Mouse (Mus musculus) layer of hippocampus, postnatal 36 days (tissue): ENCODE data around the gene Hoxd11. TPM values are rescaled to one million over a fixed set of nuclear protein-coding genes. Genes with fewer than 3 reads are reported as not detected.

Experiments used
- DNase-seq, 2 experiments: peaks; one replicate each; pipeline ENCODE4 v3.0.0; 2022
- total RNA-seq, 2 experiments: library from RNA; stranded (reverse); gene quantifications; 2 replicates each; pipeline ENCODE4 v1.2.3; 2021

Hoxd11 gene
- total RNA-seq, 2 experiments from 2014 or later, result not detected

- DNase-seq, result no peak
Measured at GRCm38 (mm10) chr2:74666411-74666810, 12.9 kb upstream of the Hoxd11 start.

- DNase-seq, result no peak
Measured at GRCm38 (mm10) chr2:74667191-74667841, 12.0 kb upstream of the Hoxd11 start.

GRCm38 (mm10) chr2:74667842-74668357, 11.5 kb upstream of the Hoxd11 start, which contains the start of gene Hoxd13:
Gene Hoxd13 (plus strand): TSS chr2:74668310.
- no peak for DNase-seq

DNA sequence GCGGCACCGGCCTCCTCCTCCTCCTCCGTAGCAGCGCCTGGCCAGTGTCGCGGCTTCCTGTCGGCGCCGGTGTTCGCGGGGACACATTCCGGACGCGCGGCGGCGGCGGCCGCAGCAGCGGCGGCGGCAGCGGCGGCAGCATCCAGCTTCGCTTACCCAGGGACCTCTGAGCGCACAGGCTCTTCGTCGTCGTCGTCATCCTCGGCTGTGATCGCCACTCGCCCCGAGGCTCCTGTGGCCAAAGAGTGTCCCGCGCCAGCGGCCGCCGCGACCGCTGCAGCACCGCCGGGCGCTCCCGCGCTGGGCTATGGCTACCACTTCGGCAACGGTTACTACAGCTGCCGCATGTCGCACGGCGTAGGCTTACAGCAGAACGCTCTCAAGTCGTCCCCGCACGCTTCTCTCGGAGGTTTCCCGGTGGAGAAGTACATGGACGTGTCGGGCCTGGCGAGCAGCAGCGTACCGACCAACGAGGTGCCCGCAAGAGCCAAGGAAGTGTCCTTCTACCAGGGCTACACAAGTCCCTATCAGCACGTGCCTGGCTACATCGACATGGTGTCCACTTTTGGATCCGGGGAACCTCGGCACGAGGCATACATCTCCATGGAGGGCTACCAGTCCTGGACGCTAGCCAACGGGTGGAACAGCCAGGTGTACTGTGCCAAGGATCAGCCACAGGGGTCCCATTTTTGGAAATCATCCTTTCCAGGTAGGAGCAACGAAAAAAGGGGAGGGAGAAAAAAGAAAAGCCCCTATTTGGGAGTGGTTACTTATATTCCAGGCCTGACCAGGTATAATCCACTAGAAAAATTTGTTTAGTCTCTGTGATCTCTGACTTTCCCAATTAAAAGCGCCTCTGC, 10.8 kb upstream of the Hoxd11 start:
- no peak for DNase-seq

- no peak for DNase-seq
Measured at GRCm38 (mm10) chr2:74669230-74669578, 10.2 kb upstream of the Hoxd11 start.

GRCm38 (mm10) chr2:74669650-74670235, 9.6 kb upstream of the Hoxd11 start:
- DNase-seq, result no peak

GRCm38 (mm10) chr2:74670632-74671188, 8.6 kb upstream of the Hoxd11 start:
- no peak for DNase-seq

- no peak for DNase-seq
Measured at GRCm38 (mm10) chr2:74671847-74672246, 7.5 kb upstream of the Hoxd11 start.

- no peak for DNase-seq
Measured at GRCm38 (mm10) chr2:74672481-74673362, 6.6 kb upstream of the Hoxd11 start.

DNA sequence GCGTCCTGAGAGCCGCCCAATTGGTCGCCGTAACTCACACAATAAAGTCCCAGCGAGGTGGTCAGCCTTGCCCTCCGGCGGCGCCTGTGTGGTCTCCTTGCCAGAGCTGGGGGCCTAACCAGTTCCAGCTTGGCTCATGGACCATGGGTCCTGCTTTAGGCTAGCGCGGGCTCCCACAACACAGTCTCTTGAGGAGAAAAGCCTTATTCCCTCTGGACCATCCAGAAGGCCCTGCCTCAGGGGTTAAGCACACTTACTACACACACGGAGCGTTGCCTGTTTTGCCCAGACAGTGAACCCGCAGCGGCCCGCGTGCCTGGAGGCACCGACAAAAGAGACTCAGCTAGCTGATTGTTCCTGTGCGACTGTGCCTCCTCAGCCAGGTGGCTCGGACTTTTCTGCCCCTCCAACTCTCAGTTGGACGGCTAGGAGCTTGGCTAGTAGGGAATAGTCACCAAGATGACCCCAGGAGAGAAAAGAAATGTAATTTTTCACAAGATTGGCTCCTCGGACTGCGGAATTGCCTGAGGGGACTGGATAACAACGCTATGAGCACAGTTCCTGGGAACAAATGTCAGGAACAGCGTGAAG, 5.4 kb upstream of the Hoxd11 start:
- DNase-seq, result no peak

DNA sequence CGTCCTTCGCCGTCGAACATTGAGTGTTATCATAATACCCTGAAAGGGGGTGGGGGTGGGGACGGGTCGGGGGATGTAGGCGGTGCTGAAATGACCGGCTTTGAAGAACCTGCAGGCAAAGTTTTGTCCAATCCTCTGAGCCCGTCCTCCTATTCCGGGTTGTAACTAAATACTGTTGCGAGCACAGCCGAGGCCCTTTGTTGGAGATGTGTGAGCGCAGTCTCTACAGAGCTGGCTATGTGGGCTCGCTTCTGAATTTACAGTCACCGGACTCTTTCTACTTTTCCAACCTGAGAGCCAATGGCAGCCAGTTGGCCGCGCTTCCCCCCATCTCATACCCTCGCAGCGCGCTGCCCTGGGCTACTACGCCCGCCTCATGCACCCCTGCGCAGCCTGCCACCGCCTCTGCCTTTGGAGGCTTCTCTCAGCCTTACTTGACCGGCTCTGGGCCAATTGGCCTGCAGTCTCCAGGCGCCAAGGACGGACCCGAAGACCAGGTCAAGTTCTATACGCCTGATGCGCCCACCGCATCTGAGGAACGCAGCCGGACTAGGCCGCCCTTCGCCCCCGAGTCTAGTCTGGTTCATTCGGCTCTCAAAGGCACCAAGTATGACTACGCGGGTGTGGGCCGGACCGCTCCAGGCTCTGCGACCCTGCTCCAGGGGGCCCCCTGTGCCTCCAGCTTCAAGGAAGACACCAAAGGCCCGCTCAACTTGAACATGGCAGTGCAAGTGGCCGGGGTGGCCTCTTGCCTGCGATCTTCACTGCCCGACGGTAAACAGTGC, 4.3 kb upstream of the Hoxd11 start, which contains the start of gene Hoxd12:
Gene Hoxd12 (plus strand): TSS at position 133 of the 785 bp plus-strand sequence.
- DNase-seq, result no peak

DNA sequence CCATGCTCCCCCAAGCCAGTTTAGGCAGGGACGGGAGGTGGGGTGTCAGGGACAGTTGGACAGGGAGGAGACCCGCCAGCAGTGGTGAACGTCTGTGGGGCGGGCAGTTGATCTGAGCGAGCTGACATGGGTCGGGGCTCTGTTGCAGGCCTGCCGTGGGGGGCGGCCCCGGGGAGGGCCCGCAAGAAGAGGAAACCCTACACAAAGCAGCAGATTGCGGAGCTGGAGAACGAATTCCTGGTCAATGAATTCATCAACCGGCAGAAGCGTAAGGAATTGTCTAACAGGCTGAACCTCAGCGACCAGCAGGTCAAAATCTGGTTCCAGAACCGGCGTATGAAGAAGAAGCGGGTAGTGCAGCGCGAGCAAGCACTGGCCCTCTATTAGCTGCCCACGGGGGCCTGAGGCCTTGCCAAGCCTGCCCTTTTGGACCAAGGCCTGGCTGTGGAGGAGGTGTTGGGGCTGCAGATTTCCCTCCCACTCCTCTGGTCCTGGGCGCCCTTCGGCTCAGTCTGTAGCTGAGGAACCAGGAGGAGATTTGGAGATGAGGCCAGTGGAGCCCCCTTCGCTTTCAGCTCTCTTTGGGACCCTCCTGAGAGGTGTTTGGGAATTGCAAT, 3.6 kb upstream of the Hoxd11 start:
- DNase-seq, result no peak

GRCm38 (mm10) chr2:74676376-74677052, 2.8 kb upstream of the Hoxd11 start:
- no peak for DNase-seq

DNA sequence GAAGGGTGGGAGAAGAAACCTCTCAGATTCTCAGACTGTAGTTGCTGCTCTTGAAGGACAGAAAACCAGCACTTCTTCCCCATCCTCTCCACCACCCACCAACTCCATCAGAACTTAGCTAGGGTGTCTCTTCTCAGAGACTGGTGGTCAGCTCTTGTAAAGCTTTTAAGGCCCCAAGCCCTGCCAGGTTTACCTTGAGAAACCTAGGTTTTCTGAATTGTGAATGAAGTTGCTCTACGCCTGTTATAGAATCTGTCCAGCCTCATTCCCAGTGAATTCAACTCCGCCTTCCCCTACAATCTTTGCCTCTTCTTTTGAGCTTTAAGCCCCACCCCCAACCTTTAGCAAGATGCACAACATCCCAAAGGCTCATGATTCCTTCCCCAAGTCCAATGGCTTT, 2.3 kb upstream of the Hoxd11 start:
- no peak for DNase-seq

- DNase-seq, result no peak
Measured at GRCm38 (mm10) chr2:74679596-74679971, 227 bp downstream of the Hoxd11 start.

DNA sequence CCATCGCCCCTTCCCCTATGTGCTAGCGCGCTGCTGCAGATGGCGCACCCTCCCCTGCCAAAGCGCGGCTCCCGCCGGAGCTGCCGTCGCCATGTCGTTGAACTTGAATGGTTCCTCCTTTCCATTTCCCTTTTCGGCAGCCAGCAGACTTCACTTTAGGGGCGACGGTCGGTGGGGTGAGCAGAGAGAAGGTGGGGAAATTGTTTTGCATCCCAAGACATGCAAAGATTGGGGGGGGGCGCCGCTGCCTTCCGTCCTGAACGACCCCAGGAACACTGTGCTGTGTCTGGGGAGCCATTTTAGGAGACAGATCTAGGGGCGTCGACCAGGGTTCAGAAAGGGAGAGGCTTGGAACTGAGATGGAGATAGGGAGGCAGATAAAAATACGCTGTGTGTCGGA, 623 bp downstream of the Hoxd11 start:
- no peak for DNase-seq

DNA sequence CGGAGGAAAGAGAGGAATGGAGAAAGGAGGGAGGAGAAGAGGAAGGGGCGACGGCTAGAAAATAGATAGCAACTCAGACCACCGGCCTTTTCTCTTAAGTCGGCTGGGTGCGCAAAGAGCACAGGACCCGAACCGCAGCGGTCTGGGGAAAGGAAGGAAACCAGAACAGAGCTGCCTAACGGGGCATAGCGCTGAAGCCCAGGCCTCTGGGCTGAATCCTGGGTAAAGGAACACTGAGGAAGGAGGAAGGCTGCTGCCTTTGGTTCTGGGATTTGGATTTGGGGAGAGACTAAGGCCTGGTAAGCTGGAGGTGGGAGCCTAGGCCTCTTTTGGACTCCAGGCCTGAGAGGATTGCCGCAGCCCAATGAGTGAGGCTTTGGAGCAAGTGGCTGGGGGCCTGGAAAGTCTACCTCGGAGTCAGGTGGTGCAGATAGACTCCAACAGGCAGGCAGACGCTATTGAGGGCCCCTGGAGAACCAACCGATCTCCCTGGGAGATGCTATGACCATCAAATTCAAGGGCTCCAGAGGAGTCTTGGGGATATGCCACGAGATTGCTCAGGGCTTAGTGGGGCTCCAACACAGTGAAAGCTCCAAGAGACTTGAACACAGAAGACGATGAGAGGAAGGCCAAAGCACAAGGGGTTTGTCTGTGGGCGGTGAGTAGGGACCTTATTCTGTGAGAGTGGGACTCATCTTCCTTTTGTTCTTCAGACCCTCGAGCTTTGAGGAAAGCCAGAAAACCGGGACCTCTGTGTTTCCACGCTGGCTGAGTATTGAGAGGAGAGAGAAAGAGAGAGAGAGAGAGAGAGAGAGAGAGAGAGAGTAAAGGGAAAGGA, 1.4 kb downstream of the Hoxd11 start:
- DNase-seq, result no peak
